Mouse (Mus musculus) testis, adult 2 months (tissue): ENCODE data around the gene Tmem259.

ENCODE experiments used
- CTCF ChIP-seq: fragments of 200-500 bp; IDR thresholded peaks from 2 replicates; pipeline ENCODE4 v1.5.1; 2012; ENCODE audit warnings: low read depth, mild to moderate bottlenecking, inconsistent platforms, low read length, moderate library complexity; ENCODE audit not compliant: control insufficient read depth, insufficient read depth, insufficient replicate concordance
- POLR2A ChIP-seq: fragments of 200-500 bp; IDR thresholded peaks from 2 replicates; pipeline ENCODE4 v1.6.1; 2012; ENCODE audit warnings: low read depth, mild to moderate bottlenecking, inconsistent platforms, low read length, moderate library complexity; ENCODE audit not compliant: control insufficient read depth

DNA sequence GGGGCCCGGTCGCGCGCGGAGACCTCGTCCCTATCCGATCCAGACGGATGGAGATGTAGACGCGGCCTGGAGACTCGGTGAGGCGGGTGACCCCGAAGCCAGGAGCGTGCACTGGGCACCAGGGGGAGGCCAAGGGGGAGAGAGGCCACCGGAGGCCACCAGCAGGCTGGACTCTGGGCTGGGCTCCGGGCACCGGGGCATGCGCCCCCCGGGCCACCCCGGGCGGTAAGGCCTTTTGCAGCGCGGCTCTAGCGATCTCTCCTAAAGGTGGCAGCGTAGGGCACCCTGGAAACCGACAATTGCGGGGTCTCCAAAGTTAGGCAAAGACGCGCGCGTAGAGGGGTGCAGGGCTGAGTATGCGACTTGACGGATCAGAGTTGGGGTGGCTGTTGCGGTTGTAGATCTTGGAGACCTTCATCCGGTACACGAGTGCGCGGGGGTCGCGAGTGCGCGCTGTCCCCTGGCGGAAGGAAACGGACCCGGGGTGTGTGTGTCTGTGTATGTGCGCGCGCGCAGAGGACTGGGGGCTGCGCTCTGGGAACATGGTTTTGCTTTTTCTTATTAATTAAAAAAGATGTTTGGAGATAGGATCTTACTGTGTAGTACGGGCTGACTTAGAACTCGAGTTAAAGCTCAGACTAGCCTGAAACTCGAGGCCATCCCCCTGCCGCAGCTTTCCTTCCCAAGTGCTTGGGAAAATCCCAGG lies 56.7 kb downstream of the Tmem259 start:
- TF ChIP-seq POLR2A (no peak), CTCF (no peak)
